Mouse (Mus musculus): ENCODE data around the gene Lrrc8a.

Lrrc8a gene

DNA sequence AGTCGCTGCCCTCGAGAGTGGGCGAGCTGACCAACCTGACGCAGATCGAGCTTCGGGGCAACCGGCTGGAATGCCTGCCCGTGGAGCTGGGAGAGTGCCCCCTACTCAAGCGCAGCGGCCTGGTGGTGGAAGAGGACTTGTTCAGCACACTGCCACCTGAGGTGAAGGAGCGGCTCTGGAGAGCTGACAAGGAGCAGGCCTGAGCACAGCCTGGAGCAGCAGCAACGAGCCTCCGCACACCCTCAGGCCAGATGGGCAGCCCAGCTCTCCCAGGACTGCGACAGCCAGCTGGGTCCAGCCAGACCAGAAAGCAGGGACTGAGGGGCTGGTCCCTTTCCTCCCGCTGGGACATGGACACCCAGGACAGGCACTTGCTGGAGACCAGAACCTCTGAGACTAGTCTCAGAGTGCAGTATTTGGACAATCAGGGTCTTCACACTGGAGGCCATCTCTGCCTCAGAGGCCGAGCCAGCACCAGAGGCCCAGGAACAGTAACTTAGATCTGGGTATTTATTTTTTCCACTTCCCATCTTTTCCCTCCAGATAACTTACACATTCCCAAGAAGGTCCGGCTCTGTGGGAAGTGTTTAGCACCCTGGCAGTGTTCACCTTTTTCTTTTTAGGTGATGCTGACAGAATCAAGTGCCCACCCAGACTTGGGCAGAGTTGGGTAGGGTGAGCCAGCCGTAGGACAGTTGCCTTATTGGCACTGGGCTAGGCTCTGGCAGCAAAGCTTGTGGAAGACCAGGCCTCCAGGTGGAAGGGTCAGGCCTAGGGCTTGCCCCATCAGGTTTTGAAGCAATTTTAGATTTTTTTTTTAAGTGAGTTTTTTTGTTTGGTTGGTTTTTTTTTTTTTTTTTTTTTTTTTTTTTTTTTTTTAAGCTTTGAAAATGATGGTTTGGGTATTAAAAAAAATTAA, 24.7 kb downstream of the Lrrc8a start:
- no peak for DNase-seq (ENCODE audit: low spot score)

DNA sequence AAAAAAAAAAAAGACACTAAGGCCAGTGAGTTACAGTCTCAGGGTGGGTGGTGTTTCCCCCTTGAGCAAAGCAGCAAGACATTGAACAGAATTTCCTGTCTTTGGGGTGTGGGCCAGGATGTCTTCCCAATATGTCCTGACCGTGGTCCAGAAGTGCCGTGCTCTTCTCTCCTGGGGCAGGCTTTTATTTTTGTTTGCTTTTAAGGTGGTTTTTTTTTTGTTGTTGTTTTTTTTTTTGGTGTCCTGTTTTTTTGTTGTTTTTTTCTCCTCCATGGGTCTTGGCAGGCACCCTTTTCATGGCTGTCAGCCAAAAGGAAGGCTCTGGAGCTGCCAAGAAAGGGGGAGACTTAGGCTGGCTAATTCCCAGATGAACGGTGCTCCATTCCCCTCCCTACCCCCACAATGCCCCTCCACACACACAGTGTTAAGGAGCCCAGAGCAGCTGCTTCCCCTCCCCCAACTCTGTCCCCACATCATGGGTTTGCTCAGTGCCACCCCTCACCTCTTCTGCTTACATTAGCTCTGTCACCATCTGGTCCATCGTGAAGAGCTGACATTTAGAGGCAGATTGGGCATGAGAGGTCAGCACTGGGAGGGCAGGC, 25.4 kb downstream of the Lrrc8a start:
- DNase-seq (ENCODE audit: low spot score) = peak; percentile 64

DNA sequence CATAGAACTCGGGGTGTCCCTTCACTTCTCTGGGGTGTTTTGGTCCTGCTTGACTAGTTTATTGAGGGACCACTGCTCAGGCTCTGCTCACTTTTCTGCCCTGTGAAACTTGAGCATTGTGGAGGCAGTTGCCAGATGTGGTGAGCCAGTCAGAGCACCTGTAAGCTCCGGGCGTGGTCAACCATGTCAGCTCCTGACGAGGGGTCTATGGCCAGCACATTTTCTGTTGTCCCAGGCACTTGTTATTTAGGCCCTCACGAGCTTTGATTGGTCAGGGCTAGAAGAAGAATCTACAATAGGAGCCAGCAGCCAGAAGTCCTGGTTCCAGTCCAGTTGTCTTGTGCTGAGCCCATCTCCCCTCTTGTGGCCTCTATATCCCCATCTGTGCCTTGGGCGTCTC, 26.3 kb downstream of the Lrrc8a start:
- no peak for DNase-seq (ENCODE audit: low spot score)

DNA sequence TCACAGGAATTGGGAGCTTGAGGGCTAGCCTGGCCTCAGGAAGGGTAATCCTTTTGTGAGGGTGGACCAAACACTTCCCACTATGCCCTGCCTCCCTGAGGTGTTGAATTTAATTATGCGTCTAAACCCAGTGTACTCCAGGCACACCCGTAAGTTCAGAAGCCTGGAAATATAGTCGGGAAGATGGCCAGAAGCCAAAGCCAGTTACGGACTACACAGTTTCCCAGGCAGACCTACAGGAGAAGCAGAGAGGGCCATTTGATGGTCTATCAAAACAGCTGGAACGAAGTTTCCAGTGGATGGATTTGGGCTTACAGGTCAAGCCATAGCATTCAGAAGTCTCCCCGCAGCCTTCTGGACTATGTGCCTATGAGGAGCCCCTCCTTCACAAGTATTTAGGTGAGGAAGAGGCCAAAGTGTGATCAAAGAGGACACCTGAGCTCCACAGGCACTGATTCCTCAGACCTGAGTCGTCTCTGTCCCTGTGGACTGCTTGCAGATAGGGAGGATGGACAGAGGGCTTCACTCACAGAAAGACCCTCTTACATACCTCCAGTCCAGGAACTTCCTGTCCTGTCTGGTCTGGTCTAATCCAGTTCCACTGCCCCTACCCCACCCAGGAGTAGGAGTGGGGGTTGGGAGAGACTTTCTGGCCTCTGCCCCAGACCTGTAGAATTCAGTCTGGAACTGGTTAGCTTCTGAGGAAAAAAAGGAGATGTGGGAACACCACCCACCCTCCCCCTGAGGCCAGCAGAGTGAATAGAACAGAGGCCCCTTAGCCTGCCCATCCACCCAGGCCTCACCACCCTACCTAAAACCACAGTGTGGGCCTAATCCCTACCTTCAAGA, 27.4 kb downstream of the Lrrc8a start:
- no peak for DNase-seq (ENCODE audit: low spot score)

DNA sequence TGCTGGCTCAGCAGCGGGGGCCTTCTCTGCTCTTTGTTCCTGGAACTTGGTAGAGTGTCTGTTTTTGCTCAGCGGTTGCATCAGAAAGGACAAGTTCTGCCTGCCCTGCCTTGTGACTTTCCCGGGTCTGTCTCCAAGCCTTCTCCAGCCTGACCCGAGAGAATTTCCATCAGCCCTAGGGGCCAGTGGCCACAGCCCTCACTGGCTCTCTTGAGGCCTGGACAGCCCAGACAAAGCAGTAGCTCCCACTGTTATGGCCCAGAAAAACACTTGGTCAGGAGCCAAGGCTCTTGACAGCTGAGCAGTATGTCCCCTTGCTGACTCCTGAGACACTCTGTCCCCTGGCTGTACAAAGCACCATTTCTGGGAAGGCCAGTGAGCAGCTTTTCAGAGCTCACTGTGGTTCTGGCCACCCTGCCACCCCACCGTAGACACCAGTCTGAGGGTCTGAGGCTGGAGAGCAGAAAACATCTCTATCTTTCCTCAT, 28.3 kb downstream of the Lrrc8a start, which contains the start of gene Phyhd1:
Phyhd1 (plus strand) TSS at position 437 of the 487 bp plus-strand sequence.
- DNase-seq (ENCODE audit: low spot score) = no peak

DNA sequence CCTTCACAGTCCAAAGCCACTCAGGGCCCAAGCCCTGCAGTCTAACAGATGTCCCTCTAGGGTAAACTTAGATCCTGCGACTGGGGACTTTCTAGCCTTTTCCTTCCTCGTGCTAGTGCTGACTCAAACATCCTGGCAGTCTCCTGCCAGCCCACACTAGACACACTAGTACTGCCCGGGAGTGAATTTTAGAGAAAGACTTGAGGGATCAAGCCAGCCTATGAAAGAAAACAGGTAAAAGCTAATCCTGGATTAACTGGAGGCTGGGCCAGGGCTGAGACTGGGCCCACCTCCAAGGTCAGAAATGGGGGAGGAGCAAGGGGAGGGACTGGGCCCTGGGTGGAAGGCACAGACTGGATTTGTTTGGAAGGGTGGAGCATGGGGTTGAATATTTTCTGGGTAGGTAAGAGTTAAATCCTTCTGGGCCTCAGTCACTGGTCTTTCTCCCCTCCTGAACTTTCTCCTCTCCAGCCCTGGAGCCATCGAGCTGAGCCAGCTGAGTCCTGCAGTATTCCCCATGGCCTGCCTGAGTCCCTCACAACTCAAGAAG, 29.0 kb downstream of the Lrrc8a start:
- DNase-seq (ENCODE audit: low spot score) = peak; percentile 78

DNA sequence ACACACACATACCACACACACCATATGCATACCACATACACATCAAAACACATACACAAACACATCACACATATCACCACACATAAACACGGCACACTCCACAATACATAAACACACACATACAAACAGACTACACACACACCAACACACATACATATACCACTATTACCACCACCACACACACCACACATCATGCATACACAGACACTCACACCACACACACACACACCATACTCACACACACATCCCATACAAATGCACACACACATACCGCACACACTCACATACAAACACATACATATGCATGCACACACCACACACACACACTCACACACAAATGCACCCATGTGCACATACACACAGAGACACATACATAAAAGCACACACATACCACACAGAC, 30.0 kb downstream of the Lrrc8a start:
- DNase-seq (ENCODE audit: low spot score) = no peak

DNA sequence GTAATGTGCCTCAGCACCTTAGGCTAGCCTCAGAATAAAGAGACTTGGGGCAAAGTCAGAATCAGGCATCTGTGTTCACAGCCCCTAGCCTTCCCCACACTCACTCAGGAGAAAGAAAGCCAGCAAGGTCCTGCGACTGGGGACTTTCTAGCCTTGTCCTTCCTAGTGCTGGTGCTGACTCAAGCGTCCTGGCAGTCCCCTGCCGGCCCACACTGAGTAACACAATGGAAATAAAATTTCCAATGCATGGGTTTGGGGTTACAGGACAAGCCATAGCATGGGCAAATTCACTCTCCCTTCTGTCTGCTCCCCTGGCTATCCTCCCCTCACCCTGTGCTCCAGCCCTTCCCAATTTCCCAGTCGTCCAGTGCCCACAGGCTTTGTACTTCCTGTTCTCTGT, 30.9 kb downstream of the Lrrc8a start:
- no peak for DNase-seq (ENCODE audit: low spot score)

DNA sequence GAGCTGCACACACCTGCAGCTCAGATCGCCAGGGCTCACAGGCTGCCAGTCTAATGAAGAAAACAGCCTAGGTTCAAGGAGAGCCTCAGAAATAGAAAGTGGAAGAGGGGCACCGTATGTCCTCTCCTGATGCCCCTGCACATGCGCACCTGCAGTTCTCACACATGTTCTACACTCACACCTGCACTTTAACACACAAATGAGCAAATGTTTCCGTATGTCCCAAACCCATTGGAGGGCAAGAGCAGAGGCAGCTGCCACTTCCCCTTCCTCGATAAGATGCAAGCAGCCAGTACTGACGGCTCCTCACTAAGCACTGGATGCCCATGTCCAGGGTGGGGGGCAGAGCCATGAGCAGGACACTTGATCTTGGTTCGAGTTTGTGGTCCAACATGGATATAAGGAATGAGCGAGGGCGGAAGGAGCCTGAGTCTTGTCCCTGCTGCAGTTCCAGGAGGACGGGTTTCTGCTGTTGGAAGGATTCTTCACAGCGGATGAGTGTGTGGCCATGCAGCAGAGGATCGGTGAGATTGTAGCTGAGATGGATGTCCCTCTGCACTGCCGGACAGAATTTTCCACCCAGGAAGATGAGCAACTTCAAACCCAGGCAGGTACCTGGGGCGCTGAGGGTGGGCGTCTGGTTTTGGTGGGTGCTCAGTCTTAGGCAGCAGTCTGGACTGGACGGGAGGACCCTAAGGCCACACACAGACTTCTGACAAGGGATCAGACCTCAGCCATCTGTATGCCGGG, 31.9 kb downstream of the Lrrc8a start:
- no peak for DNase-seq (ENCODE audit: low spot score)

DNA sequence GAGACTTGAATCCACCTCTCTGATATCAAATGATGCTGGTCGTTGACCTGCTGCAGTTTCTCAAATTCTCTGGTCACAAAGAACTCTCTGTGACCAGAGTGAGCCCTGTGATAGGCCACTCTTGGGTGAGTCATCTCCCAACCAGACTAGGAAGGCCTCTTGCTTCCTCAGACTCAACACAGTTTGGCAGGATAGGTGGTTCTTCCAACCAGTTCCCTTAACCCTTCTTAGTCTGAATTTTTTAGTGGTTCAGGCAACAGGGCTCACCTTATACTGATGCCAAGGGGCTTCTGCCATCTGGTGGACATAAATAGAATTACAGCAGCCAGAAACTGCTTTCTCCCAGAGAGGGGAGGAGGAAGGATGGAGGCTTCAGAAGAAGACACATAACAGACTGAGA, 32.6 kb downstream of the Lrrc8a start:
- no peak for DNase-seq (ENCODE audit: low spot score)

DNA sequence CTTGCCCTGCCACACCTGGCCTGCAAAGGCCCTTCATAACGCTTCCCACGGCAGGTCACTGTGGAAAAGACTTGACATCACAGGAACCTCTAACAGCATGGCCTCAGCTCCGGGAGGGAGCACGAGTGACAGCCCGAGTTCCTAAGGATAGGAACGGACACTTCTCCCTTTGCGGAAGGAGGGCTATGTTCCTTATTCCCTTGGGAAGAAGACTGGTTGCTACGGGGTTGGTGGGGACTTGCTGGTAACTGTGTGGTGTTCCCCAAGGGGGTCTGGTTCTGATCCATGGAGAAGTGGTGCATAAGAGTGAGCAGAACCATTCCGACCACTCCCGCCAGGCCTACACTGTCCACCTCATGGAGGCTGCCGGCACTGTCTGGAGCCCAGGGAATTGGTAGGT, 43.2 kb downstream of the Lrrc8a start, which contains the start of gene Gm28038:
Gm28038 (plus strand) TSS at position 301 of the 400 bp plus-strand sequence.
- no peak for DNase-seq (ENCODE audit: low spot score)

DNA sequence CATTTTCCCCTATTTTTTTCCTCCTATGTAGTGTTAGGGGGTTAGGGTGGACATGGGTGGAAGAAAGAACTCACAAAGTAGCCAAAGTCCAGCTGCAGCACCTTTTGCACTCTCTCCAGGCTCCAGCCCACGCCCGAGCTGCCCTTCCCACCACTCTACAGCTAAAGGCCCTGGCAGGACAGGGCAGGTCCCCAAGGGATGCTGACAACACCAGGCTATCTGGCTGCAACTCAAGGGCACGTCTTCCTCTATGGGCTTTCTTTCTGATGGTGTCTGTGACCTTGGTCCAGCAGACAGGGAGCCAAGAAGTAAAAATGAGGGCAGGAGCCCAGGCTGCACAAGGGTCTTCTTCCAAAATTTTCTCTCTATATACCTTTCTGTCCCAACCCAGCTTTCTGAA, 44.1 kb downstream of the Lrrc8a start:
- DNase-seq (ENCODE audit: low spot score) = peak; percentile 42

DNA sequence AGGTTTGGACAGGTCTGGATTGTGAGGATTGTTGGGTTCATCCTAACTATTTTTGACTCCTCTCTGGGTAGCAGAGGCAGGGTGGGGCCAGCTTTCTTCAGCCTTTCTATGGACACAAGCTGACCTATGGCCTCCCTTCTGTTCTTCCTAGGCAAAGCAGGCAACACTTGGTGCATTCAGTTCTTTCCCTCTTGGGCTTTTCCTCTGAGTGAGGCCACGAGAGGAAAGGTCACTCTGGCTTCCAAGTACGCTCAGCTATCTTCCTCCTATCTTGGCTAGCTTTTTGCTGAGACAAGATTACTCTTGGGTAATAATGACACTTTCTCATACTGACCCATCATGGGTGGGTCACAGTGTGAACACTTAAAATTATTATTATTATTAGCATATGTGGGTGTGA, 45.7 kb downstream of the Lrrc8a start:
- no peak for DNase-seq (ENCODE audit: low spot score)

DNA sequence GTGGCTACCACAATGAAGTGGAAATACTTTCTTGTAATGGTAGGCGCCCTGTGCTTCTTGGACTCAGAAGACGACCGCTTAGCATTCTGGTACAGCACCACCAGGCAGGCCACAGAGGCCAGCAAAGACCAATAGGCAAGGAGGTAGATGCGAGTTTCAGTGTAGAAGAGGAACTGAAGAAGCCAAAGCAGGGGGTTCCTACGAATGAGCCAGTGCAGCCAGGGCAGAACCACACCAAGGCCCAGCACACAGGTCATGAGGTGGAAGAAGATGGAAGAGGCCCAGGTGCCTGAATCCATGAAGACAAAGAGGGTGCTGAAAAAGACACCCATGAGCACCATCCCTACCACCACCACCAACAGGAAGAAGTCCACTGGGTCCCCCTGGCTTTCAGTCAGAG, 47.5 kb downstream of the Lrrc8a start:
- no peak for DNase-seq (ENCODE audit: low spot score)

DNA sequence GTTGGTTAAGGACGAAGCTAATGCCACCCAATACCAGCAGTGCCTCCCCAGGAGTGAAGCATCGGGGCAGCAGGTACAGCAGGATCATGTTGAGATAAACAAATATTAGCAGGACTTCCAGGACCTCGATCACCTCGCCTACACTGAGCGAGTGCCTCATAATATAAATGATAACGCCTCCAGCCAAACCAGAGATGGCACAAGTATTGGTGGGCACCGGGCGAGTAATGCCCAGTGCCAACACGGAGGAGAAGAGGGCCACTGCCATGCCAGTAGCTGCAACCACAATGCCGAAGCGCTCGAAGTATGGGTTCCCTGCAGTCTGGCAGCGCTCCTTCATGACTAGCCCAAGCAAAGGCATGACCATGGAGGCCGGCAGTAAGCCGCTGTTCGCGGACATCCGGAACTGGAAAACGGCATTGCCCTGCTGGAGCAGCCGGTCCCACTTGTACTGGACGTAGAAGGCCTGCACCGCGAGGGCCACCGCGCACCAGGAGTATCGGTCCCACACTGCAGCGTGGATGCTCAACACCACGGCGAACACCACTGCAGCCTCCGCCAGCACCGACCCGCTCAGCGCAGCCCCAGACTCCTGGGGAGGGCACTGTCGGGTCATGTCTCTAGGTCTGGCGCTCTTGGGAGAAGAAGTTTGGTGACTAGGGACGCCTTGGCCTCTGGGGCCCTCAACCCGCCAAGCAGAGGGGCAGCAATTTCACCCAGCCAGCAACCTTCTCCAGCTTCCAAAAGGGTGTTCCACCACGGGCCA, 48.1 kb downstream of the Lrrc8a start:
- peak; percentile 56 for DNase-seq (ENCODE audit: low spot score)

DNA sequence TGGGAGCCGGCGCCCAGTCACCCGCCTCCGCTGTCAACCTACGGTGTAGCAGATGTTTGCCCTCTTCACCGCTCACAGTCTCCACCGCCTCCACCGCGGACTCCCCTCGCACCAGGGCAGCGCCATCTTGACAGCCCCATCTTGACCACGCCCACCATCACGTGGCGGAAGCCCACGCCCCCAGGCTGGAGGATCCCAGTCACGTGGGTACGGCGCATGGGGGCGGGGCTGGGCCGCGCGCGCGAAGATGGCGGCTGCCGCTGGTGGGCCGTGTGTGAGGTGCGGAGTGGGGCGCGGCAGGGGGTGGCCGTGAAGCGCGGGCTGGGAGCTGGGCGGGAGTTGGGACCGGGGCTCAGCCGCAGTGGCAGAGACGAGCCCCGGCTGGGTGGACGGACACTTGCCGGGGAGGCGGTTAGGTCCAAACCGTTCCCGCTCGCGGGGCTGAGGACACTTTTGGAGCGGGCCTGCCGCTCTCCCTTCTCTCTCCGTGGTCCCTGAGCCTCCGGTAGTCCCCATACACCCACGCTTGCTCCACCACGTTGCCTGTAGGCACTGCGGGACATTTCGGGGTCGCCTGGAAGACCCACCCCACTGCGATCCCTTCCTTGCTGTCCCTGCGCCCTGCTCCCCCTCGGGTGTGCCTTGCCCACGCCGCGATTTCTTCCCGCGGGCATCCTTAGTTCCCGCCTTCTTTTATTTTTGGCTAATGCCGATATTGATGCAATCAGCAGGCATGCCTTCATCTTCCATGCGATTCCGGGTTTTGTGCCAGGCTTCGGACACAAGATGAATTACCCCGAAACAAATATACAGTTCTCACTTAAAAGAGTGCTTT, 48.9 kb downstream of the Lrrc8a start, which contains the start of the genes Dolk and Nup188:
Dolk (minus strand) TSS at position 143 of the 835 bp plus-strand sequence.
Nup188 (plus strand) TSS at position 206 of the 835 bp plus-strand sequence.
- DNase-seq (ENCODE audit: low spot score) = peak; percentile 100

DNA sequence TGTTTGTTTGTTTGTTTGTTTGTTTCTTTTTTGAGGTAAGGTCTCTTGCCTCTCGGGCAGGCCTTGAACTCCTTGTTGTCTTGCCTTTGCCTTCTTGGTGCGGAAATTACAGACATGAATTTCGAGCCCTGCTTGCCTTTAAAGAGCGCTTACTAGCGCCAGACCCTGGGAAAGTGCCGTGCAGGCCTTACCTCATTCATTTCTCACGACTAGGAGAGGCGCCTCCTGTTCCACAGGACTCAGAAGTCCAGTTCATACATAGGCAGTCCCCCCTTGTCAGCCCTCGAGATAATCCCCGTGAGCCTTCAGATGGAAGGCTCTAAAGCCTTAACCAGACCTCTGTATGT, 49.5 kb downstream of the Lrrc8a start:
- DNase-seq (ENCODE audit: low spot score) = peak; percentile 46

DNA sequence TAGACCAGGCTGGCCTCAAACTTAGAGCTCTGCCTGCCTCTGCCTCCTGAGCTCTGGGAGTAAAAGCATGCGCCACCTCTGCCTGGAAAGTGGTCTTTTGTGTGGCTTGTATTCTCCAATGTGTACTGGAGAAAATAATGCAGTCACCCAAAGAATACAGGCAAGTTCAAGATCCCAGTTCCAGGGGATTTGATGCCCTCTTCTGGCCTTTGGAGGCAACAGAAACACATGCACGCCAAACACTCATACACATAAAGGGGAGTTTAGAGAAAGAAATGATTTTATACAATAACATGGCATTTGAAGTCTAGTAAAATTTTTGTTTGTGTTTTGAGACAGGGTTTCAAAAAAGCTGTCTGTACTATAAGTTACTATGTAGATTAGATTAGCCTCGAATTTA, 62.0 kb downstream of the Lrrc8a start:
- DNase-seq (ENCODE audit: low spot score) = no peak

DNA sequence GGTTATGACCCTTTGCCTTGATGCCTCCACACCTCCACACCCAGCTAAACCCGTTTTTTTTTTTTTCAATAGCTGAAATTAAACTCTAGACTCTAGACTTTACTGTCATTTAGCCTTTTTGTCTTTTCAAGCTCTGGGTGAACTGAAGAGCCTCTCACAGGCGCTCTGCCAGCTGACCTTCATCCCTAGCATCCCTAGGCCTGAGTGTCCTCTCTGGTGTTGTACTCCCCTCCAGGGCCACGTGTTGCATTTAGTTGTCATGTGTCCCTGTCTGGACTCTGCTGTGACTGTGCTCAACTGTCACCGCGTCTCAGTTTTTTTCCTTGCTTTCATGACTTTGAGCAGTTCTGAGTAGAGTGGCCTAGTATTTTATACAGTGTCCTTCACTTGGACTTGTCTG, 62.5 kb downstream of the Lrrc8a start:
- no peak for DNase-seq (ENCODE audit: low spot score)
